Mouse (Mus musculus) CH12.LX (cell line): ENCODE measurements at regions not wholly inside any gene's neighbourhood (a gene's known extent, or its start where the extent isn't known, plus 50 kb on each side); places are given as distances from the start of the nearest gene placed in this dataset.

Experiments used
- CHD2 ChIP-seq: IDR thresholded peaks from 2 replicates; pipeline ENCODE4 v1.6.1; 2011; ENCODE audit warnings: low read length, improper control_type of control experiment
- CTCF ChIP-seq, 2 experiments: IDR thresholded peaks in 1 of 2; conservative IDR thresholded peaks in 1 of 2; 2 replicates each; pipeline ENCODE4 v1.5.1; 2011 to 2012; ENCODE audit warnings: low read depth in 2 of 2, low read length in 2 of 2, improper control_type of control experiment in 1 of 2, inconsistent platforms in 1 of 2, mild to moderate bottlenecking in 1 of 2, moderate library complexity in 1 of 2
- EP300 ChIP-seq: IDR thresholded peaks from 2 replicates; pipeline ENCODE4 v1.6.1; 2011; ENCODE audit warnings: low read length, improper control_type of control experiment
- HCFC1 ChIP-seq: IDR thresholded peaks from 2 replicates; pipeline ENCODE4 v1.6.1; 2012; ENCODE audit warnings: low read depth, mild to moderate bottlenecking, inconsistent platforms, low read length, improper control_type of control experiment
- MAX ChIP-seq: IDR thresholded peaks from 2 replicates; pipeline ENCODE4 v1.6.1; 2011; ENCODE audit warnings: low read length, improper control_type of control experiment
- MYC ChIP-seq: IDR thresholded peaks from 2 replicates; pipeline ENCODE4 v1.6.1; 2011; ENCODE audit warnings: low read depth, mild to moderate bottlenecking, improper control_type of control experiment, low read length
- NELFE ChIP-seq: IDR thresholded peaks from 2 replicates; pipeline ENCODE4 v1.6.1; 2011; ENCODE audit warnings: low read depth, low read length, improper control_type of control experiment
- POLR2A ChIP-seq: IDR thresholded peaks from 2 replicates; pipeline ENCODE4 v1.6.1; 2011; ENCODE audit warnings: low read depth, mild to moderate bottlenecking, improper control_type of control experiment, low read length
- POLR2AphosphoS2 ChIP-seq: IDR thresholded peaks from 2 replicates; pipeline ENCODE4 v1.6.1; 2011; ENCODE audit warnings: low read depth, low read length, improper control_type of control experiment
- SIN3A ChIP-seq: IDR thresholded peaks from 2 replicates; pipeline ENCODE4 v1.6.1; 2012; ENCODE audit warnings: low read length, improper control_type of control experiment, inconsistent platforms
- UBTF ChIP-seq: IDR thresholded peaks from 2 replicates; pipeline ENCODE4 v1.6.1; 2012; ENCODE audit warnings: low read depth, mild to moderate bottlenecking, inconsistent platforms, low read length, improper control_type of control experiment, moderate library complexity
- USF1 ChIP-seq: IDR thresholded peaks from 2 replicates; pipeline ENCODE4 v1.6.1; 2014; ENCODE audit warnings: low read depth, mild to moderate bottlenecking, inconsistent platforms, low read length, improper control_type of control experiment

DNA sequence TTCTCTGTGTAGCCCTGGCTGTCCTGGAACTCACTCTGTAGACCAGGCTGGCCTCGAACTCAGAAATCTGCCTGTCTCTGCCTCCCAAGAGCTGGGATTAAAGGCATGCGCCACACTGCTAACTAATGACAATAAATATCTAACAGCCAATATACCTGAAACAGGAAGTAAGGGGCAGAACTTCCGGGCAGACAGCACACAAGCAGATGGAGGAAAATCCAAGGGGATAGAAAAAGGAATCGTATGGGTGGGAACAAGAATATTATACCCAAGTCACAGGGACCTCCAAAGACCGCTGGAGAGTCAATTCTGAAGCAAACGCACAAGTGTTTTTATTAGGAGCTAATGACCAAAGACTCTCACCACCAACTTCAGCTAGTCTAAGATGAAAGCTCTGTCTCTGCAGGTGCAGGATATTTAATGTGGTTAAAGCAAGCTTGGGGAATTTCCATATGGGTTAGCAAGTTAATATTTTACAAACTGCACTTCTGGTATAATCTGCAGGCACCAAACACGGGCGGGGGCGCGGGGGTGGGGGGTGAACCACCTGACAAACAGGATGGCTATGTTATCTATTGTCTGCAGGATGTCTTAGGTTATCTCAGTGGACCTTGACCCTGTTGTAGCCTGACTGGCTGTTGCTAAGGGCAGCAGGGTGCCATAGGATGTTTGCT is 1122.3 kb upstream of the Cited2 start:
- TF ChIP-seq SIN3A (no peak), CTCF (conservative IDR thresholded peaks at IDR 0.05 in 1 of 2, IDR thresholded peaks at IDR 0.05 in 1 of 2; ENCODE audit: low read depth in 2 of 2, low read length in 2 of 2) (no peak), UBTF (no peak), NELFE (no peak), USF1 (no peak), MYC (no peak), HCFC1 (no peak), CHD2 (no peak), POLR2A (no peak), EP300 (no peak), POLR2AphosphoS2 (no peak), MAX (no peak)
